Mouse (Mus musculus) megakaryocyte progenitor cell, adult 5-6 weeks (primary cell): ENCODE results near the gene Olfr1373. TPM values are rescaled to one million over a fixed set of nuclear protein-coding genes. Genes with fewer than 3 reads are reported as not detected.

Experiments
- ATAC-seq: replicated peaks from 2 replicates; pipeline ENCODE4 v1.8.0; 2016; ENCODE audit warnings: mild to moderate bottlenecking, moderate TSS enrichment, inconsistent platforms; ENCODE audit not compliant: poor library complexity
- total RNA-seq, 2 experiments: library from RNA; stranded (forward) in 1 of 2; stranded (reverse) in 1 of 2; fragments of 157-497, 149-512 nt in 1 of 2; fragments of 200-1000 nt in 1 of 2; gene quantifications; 2 replicates each; pipeline versions ENCODE4 v1.2.3 to v1.2.4; 2015 to 2017

The Olfr1373 gene
- total RNA-seq, 2 experiments from 2014 or later, result 0.25 TPM; not detected in 1

- no peak for ATAC-seq
Measured at GRCm38 (mm10) chr11:52108796-52109195, 36.5 kb downstream of the Olfr1373 start.

DNA sequence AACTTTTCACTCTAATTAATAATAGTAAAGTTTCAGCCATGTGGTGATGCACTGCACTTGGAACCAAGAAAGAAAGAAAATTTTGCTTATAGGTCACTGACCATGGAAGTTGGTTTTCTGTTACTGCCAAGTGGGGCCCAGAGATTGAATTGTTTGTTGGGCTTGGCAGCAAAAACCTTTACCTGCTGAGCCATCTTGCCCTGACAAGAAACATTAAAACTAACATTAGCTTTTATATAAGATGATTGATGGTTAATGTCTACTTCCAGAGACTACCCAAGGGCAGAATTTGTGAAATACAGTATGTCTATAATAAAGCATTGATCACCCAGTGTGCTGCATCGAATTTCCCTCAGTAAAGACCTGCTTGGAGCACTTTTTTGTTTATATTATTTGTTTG lies 38.9 kb downstream of the Olfr1373 start:
- ATAC-seq, result no peak

DNA sequence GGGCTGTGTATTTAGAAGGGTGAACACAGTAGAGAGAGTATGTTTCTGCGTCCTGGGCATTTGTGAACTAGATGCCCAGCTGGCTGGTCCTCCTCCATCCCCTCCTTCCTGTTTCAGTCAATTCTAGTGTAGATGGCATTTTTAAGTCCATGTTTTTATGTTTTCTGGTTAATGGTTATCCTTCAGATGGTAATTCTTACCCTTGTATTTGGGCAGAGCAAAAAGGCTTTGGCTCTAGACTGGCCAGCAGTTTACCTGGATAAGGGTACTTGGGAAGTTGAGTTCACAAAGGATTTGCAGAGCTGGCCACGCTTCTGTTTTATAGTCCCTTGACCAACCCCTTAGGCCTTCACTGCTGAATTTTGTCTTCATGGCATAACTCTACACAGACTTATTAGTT lies 39.3 kb downstream of the Olfr1373 start:
- no peak for ATAC-seq

DNA sequence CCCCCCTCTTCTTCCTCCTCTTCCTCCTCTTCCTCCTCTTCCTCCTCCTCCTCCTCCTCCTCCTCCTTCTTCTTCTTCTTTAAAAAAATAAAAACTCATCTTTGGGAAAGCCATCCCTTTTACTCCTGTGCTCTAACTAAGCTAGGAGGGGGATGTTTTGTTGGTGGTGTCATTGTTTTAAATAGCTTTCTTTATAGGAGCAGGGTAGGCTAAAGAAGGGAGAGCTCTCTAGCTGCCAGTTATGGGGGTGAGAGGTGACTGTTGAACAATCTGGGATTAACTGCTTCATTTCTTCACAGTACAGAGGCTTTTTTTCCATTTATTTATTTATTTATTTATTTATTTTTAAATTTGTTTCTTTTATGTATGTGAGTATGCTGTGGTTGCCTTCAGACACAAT lies 39.8 kb downstream of the Olfr1373 start:
- ATAC-seq, result no peak

- no peak for ATAC-seq
Measured at GRCm38 (mm10) chr11:52102977-52103376, 42.4 kb downstream of the Olfr1373 start.

- no peak for ATAC-seq
Measured at GRCm38 (mm10) chr11:52099771-52100219, 45.5 kb downstream of the Olfr1373 start.

DNA sequence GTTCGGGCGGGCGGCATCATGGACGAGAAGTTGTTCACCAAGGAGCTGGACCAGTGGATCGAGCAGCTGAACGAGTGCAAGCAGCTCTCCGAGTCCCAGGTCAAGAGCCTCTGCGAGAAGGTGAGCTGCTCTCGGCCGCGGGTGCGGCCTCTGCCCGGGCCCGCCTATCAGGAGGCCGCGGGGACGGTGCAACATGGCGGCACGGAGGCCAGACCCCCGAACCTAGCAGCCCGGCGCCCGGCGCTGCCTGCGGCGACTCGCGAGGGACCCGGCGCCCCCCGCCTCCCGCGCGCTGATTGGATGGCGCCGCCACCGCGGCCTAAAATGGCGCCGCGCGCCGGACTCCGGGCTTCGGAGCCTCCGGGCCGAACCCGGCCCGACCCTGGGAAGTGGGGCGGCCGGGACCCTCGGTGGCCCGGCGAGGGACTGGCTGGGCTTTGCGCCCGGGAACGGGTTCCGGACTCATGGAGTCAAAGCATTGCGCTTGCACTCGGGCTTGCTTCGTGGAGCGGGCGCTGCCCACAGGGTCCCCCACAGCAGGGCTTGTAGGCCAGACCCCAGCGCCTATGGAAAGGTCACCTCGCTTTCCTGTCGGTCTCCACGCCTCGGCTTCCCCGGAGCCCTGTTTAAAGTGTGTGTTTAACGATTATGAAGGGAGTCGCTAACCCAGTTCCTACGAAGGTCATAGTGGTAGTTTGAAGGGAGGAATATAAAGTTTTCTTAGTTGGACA lies 46.1 kb downstream of the Olfr1373 start:
- ATAC-seq, result peak; percentile 47

DNA sequence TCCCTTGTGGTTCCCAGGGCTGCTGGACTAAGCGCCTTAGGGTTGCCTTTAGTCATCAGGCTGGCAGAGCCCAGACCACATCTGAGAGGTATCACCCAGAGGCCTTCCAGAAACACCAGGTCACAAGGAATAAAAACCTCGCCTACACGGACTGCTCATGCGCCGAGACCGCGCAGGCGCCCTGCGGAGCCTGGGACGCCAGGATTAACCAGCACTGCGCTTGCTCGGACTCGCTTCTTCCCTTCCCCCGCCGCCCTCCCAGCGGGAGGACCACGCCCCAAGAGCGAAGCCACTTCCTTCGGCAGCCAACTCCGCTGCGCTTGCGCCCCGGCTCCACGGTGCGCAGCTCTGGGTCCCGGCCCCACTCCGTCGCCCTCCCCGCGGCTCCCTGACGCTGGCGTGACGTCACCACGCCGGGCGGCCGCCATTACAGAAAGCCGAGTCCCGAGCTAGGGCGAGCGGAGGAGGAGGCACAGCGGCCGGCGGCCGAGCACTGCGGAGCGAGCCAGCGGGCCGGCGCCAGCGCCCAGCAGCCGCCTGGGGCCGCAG lies 46.9 kb downstream of the Olfr1373 start, which contains the start of gene Ppp2ca:
Gene Ppp2ca (plus strand): TSS at position 284 of the 549 bp plus-strand sequence.
- peak; percentile 96 for ATAC-seq

- ATAC-seq, result no peak
Measured at GRCm38 (mm10) chr11:52097596-52097995, 47.7 kb downstream of the Olfr1373 start.

- ATAC-seq, result no peak
Measured at GRCm38 (mm10) chr11:52097016-52097415, 48.3 kb downstream of the Olfr1373 start.

Other genes starting within 250 kb of the Olfr1373 start
- gene Cdkn2aipnl, start 177.9 kb downstream of the Olfr1373 start, total RNA-seq (2015), result 93.9 and 114 TPM in 2 replicates
- 66.9 and 67.3 TPM in 2 replicates for gene Cdkn2aipnl, start 177.9 kb downstream of the Olfr1373 start, total RNA-seq (2017)
- 84.4 and 88.0 TPM in 2 replicates for gene Ube2b, start 144.8 kb downstream of the Olfr1373 start, total RNA-seq (2015)
- gene Ube2b, start 144.8 kb downstream of the Olfr1373 start, total RNA-seq (2017), result 68.8 and 102 TPM in 2 replicates
- gene Cdkl3, start 141.3 kb downstream of the Olfr1373 start, total RNA-seq (2015), result 3.3 and 4.1 TPM in 2 replicates
- 3.9 and 6.1 TPM in 2 replicates for gene Cdkl3, start 141.3 kb downstream of the Olfr1373 start, total RNA-seq (2017)
- 83.7 and 92.7 TPM in 2 replicates for gene Ppp2ca, start 46.8 kb downstream of the Olfr1373 start, total RNA-seq (2015)
- 94.4 and 99.1 TPM in 2 replicates for gene Ppp2ca, start 46.8 kb downstream of the Olfr1373 start, total RNA-seq (2017)
- gene Olfr1371, start 68.5 kb upstream of the Olfr1373 start, total RNA-seq (2015), result not detected in 2 replicates
- gene Olfr1371, start 68.5 kb upstream of the Olfr1373 start, total RNA-seq (2017), result not detected in 2 replicates
- 251 and 286 TPM in 2 replicates for gene Skp1a, start 86.5 kb upstream of the Olfr1373 start, total RNA-seq (2015)
- gene Skp1a, start 86.5 kb upstream of the Olfr1373 start, total RNA-seq (2017), result 254 and 291 TPM in 2 replicates
- gene Tcf7, start 137.5 kb upstream of the Olfr1373 start, total RNA-seq (2015), result 1.0 and 2.6 TPM in 2 replicates
- gene Tcf7, start 137.5 kb upstream of the Olfr1373 start, total RNA-seq (2017), result 0.64 TPM in 1 of 2 replicates, not detected in the other
- 128 and 138 TPM in 2 replicates for gene Vdac1, start 215.3 kb upstream of the Olfr1373 start, total RNA-seq (2015)
- 223 and 244 TPM in 2 replicates for gene Vdac1, start 215.3 kb upstream of the Olfr1373 start, total RNA-seq (2017)